Mouse (Mus musculus): ENCODE measurements around the gene Zfp414.

Gene Zfp414

GRCm38 (mm10) chr17:33649781-33650475 is 21.0 kb downstream of the Zfp414 start:
- in situ Hi-C loops (cut with MboI) = no loop called here

- in situ Hi-C loops (cut with MboI) = no loop called here
These were observed 37.9 kb downstream of the Zfp414 start for GRCm38 (mm10) chr17:33666813-33667212.

DNA sequence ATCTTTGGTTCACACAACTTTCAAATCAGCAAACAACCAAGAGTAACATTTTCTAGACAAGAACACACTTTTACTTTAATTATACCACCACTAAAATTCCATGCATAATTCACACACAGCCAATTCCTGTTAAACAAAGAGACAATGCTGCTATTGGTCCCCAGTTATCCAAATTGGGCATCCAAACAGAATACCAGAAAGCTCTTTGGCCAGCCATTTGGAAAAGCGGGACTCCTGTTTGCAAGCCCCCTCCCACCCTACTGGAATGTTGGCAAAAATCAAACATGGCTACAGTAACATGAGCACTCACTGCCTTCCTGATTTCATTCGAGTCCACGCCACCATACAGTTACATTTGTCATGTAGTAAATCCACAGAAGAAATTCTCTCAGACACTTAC is 40.8 kb downstream of the Zfp414 start:
- in situ Hi-C loops (cut with MboI) = no loop called here

GRCm38 (mm10) chr17:33673837-33674236 is 44.9 kb downstream of the Zfp414 start:
- in situ Hi-C loops (cut with MboI) = no loop called here

- in situ Hi-C loops (cut with MboI) = no loop called here
These were observed 46.6 kb downstream of the Zfp414 start for GRCm38 (mm10) chr17:33675452-33675851.

DNA sequence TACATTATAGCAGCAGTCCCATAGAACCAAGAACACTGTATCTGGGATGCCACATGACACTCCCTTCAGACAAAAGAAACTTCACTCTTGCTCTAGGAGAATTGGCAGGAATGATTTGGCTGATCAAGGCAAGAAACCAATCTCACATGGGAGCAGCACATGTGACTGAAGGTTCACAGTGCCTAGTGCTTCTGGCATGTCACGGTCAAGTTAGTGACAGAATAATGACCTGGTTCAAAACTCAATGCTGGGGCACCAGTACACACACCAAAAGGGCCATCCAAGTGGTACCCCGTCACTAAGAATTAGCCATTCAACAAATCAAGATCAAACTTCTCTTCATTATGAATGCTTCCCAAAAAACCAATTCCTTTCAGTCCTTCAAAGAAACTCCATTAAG is 47.2 kb downstream of the Zfp414 start:
- in situ Hi-C loops (cut with MboI) = no loop called here

DNA sequence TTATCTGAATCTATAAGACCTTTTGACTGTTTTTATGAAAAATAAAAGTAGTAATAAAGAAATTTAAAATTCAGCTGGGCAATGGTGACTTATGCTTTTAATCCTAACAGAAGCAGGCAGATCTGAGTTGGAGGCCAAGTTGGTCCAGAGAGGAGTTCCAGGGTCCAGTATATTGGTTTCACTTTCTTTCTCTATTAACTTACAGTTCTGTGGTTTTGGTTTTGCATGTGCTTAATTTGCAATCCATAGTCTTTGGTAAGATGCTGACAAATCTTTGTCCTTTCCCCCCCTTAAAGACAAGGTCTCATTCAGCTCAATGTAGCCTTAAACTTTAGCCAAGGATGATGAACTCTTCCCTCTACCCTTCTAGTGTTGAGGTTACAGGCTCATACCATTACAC is 49.9 kb downstream of the Zfp414 start:
- in situ Hi-C loops (cut with MboI) = no loop called here

Data from mature B cell (primary cell).